Mouse (Mus musculus): ENCODE measurements at regions not wholly inside any gene's neighbourhood (a gene's known extent, or its start where the extent isn't known, plus 50 kb on each side); places are given as distances from the start of the nearest gene placed in this dataset.
A peak's percentile ranks its signal among the peaks of the same experiment; 100 is the strongest.

GRCm38 (mm10) chr1:60627786-60628453 is 61.0 kb upstream of the Raph1 start:
- no peak for DNase-seq (ENCODE audit: low spot score)

- DNase-seq (ENCODE audit: low spot score) = peak; percentile 54
Observed at GRCm38 (mm10) chr1:60627367-60627766, 60.5 kb upstream of the Raph1 start.

GRCm38 (mm10) chr1:60625698-60626486 is 59.0 kb upstream of the Raph1 start:
- DNase-seq (ENCODE audit: low spot score) = no peak

- no peak for DNase-seq (ENCODE audit: low spot score)
Observed at GRCm38 (mm10) chr1:60624231-60624630, 57.3 kb upstream of the Raph1 start.

- no peak for DNase-seq (ENCODE audit: low spot score)
Observed at GRCm38 (mm10) chr1:60623440-60624016, 56.6 kb upstream of the Raph1 start.

GRCm38 (mm10) chr1:60621770-60622169 is 54.9 kb upstream of the Raph1 start:
- DNase-seq (ENCODE audit: low spot score) = no peak

GRCm38 (mm10) chr1:60621064-60621726 is 54.3 kb upstream of the Raph1 start:
- no peak for DNase-seq (ENCODE audit: low spot score)

- no peak for DNase-seq (ENCODE audit: low spot score)
Observed at GRCm38 (mm10) chr1:60618389-60618788, 51.5 kb upstream of the Raph1 start.

- no peak for DNase-seq (ENCODE audit: low spot score)
Observed at GRCm38 (mm10) chr1:60616916-60617315, 50.0 kb upstream of the Raph1 start.
